Mouse (Mus musculus): ENCODE data around the gene Ebf3. TPM values are rescaled to one million over a fixed set of nuclear protein-coding genes. Genes with fewer than 3 reads are reported as not detected.

Ebf3 gene
- 0.26 TPM in 1 of 2 replicates, not detected in the other for polyA plus RNA-seq (2011; ENCODE audit: insufficient read depth, insufficient read length, low read depth, missing spikeins)

- no peaks in the 10 kb centered on the region for H3K36me3 ChIP-seq (ENCODE audit: control insufficient read depth, insufficient read depth, low read length, poor library complexity, severe bottlenecking)
- H3K27me3 ChIP-seq (ENCODE audit: control insufficient read depth, insufficient read depth, low read length, poor library complexity, severe bottlenecking): peaks cover 68% of the 10 kb centered on the region
- TF ChIP-seq CTCF (IDR thresholded peaks at IDR 0.05; ENCODE audit: low read depth, low read length): no peak
- no peak for TF ChIP-seq POLR2A (IDR thresholded peaks at IDR 0.05; ENCODE audit: insufficient read depth, low read length)
- TF ChIP-seq EP300 (IDR thresholded peaks at IDR 0.05; ENCODE audit: insufficient read depth, low read depth, low read length): no peak
- peak within 1 kb of the TSS; percentile 63 for H3K4me3 ChIP-seq (ENCODE audit: low read depth, low read length)
- peak within 1 kb of the TSS; percentile 26; the same call in 1 of the 2 replicates for H3K9ac ChIP-seq (ENCODE audit: low read depth, poor library complexity, severe bottlenecking)
- H3K9me3 ChIP-seq (replicated peaks; ENCODE audit: control insufficient read depth, insufficient read depth, low read length, poor library complexity, severe bottlenecking): no peaks in the 10 kb centered on the region
- H3K4me1 ChIP-seq (ENCODE audit: control insufficient read depth, insufficient read depth, low read length): no peaks in the 10 kb centered on the region
- no peak within 1 kb of the TSS for H3K27ac ChIP-seq (ENCODE audit: insufficient read depth, low read length)
These were observed at the start of gene Ebf3 for GRCm38 (mm10) chr7:137313904-137314691. Gene Ebf3 (minus strand): TSS chr7:137314445.

DNA sequence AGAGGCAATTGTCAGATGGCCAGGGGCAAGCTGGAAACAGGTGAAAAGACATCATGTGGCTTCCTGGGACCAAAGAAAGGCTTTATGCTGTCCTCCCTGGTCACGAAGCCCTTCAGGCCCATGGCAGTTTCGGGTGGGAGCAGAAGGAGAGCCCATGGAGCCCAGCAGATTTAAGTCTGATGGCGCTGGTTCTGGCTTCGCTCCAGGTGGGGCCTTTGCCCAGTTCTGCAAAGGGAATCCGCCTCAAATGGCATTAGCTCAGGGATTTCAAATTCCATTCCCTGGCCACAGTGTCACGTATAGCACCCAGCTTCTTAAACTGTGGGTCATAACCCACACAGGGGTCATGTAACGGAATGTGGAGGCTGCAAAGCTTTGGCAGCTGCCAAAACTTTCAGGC is 32.6 kb upstream of the Ebf3 start:
- Histone ChIP-seq H3K9ac (ENCODE audit: low read depth, poor library complexity, severe bottlenecking) (no peak overlapping the region), H3K36me3 (ENCODE audit: control insufficient read depth, insufficient read depth, low read length, poor library complexity, severe bottlenecking) (no peaks in the 10 kb centered on the region), H3K4me3 (ENCODE audit: low read depth, low read length) (no peak overlapping the region), H3K4me1 (ENCODE audit: control insufficient read depth, insufficient read depth, low read length) (no peaks in the 10 kb centered on the region), H3K27ac (ENCODE audit: insufficient read depth, low read length) (no peak overlapping the region), H3K27me3 (ENCODE audit: control insufficient read depth, insufficient read depth, low read length, poor library complexity, severe bottlenecking) (no peaks in the 10 kb centered on the region), H3K9me3 (replicated peaks; ENCODE audit: control insufficient read depth, insufficient read depth, low read length, poor library complexity, severe bottlenecking) (no peaks in the 10 kb centered on the region)
- no peak for TF ChIP-seq POLR2A (IDR thresholded peaks at IDR 0.05; ENCODE audit: insufficient read depth, low read length)
- no peak for TF ChIP-seq CTCF (IDR thresholded peaks at IDR 0.05; ENCODE audit: low read depth, low read length)
- TF ChIP-seq EP300 (IDR thresholded peaks at IDR 0.05; ENCODE audit: insufficient read depth, low read depth, low read length): no peak

DNA sequence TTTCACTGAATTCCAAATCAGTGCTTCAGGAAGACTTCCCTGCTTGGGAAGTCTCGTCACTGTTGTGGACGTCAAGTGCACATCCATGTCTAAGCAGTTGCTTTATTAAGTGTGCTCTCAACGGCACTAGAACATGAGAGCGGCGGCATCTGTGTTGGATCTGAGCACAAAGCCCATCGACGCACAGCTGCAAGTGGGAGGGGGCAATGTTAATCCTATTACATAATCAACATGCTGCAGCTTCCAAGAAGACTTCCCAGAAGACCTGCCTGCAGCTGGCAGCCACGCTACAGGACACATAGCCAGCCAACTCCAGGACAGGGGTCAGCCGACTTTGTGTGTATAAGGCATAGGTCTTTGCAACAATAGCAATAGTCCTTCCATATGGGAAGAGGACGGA is 31.8 kb upstream of the Ebf3 start:
- Histone ChIP-seq H3K4me1 (ENCODE audit: control insufficient read depth, insufficient read depth, low read length) (no peaks in the 10 kb centered on the region), H3K27me3 (ENCODE audit: control insufficient read depth, insufficient read depth, low read length, poor library complexity, severe bottlenecking) (no peaks in the 10 kb centered on the region), H3K9ac (ENCODE audit: low read depth, poor library complexity, severe bottlenecking) (no peak overlapping the region), H3K36me3 (ENCODE audit: control insufficient read depth, insufficient read depth, low read length, poor library complexity, severe bottlenecking) (no peaks in the 10 kb centered on the region), H3K27ac (ENCODE audit: insufficient read depth, low read length) (no peak overlapping the region), H3K9me3 (replicated peaks; ENCODE audit: control insufficient read depth, insufficient read depth, low read length, poor library complexity, severe bottlenecking) (no peaks in the 10 kb centered on the region), H3K4me3 (ENCODE audit: low read depth, low read length) (no peak overlapping the region)
- TF ChIP-seq CTCF (IDR thresholded peaks at IDR 0.05; ENCODE audit: low read depth, low read length): no peak
- no peak for TF ChIP-seq POLR2A (IDR thresholded peaks at IDR 0.05; ENCODE audit: insufficient read depth, low read length)
- TF ChIP-seq EP300 (IDR thresholded peaks at IDR 0.05; ENCODE audit: insufficient read depth, low read depth, low read length): no peak

DNA sequence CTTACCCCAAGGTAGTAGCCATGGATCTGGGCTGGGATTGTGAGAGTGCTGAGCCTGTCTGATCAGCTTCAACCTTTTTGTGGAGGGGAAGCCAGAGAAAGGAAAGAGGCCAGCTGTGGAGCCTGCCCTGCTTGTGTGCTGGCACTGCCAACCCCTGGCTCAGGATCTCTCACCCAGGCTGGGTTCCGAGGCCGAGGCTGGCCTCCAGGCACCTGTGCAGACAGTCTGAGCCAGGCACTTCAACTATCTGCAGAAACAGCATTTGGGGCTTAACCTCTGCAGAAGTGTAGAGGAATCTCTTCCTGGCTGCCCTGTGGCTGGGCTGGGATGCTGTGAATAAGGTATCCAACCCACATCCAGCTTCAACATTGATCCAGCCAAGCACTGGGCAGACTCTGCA is 19.7 kb upstream of the Ebf3 start:
- no peak overlapping the region for H3K4me3 ChIP-seq (ENCODE audit: low read depth, low read length)
- no peaks in the 10 kb centered on the region for H3K9me3 ChIP-seq (replicated peaks; ENCODE audit: control insufficient read depth, insufficient read depth, low read length, poor library complexity, severe bottlenecking)
- H3K27me3 ChIP-seq (ENCODE audit: control insufficient read depth, insufficient read depth, low read length, poor library complexity, severe bottlenecking): no peaks in the 10 kb centered on the region
- H3K4me1 ChIP-seq (ENCODE audit: control insufficient read depth, insufficient read depth, low read length): no peaks in the 10 kb centered on the region
- TF ChIP-seq CTCF (IDR thresholded peaks at IDR 0.05; ENCODE audit: low read depth, low read length): no peak
- TF ChIP-seq POLR2A (IDR thresholded peaks at IDR 0.05; ENCODE audit: insufficient read depth, low read length): no peak
- TF ChIP-seq EP300 (IDR thresholded peaks at IDR 0.05; ENCODE audit: insufficient read depth, low read depth, low read length): no peak
- H3K9ac ChIP-seq (ENCODE audit: low read depth, poor library complexity, severe bottlenecking): no peak overlapping the region
- no peak overlapping the region for H3K27ac ChIP-seq (ENCODE audit: insufficient read depth, low read length)
- H3K36me3 ChIP-seq (ENCODE audit: control insufficient read depth, insufficient read depth, low read length, poor library complexity, severe bottlenecking): no peaks in the 10 kb centered on the region

DNA sequence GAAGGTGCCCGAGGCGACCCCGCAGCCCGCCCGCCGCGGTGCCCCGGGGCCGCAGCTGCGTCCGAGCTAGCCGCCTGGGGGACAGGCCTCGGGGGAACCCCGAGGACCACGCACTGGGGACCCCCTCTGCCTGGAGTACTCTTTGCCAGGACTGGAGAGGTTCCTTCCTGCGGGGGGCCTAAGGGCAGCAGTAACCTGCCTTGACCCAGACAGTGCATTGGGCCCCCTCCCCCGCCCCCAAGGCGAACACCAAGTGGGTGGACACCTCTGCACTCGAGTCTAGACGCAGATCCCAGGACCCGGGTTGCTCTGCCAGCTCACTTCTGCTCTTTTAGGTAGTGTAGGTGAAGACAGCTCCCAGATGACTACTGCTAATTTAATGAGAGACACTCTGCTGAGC is 8.7 kb upstream of the Ebf3 start:
- Histone ChIP-seq H3K27me3 (ENCODE audit: control insufficient read depth, insufficient read depth, low read length, poor library complexity, severe bottlenecking) (peaks cover 32% of the 10 kb centered on the region), H3K27ac (ENCODE audit: insufficient read depth, low read length) (no peak overlapping the region), H3K36me3 (ENCODE audit: control insufficient read depth, insufficient read depth, low read length, poor library complexity, severe bottlenecking) (no peaks in the 10 kb centered on the region), H3K9ac (ENCODE audit: low read depth, poor library complexity, severe bottlenecking) (peak overlapping the region; percentile 54), H3K4me1 (ENCODE audit: control insufficient read depth, insufficient read depth, low read length) (no peaks in the 10 kb centered on the region), H3K4me3 (ENCODE audit: low read depth, low read length) (peak overlapping the region; percentile 3; the same call in 1 of the 2 replicates), H3K9me3 (replicated peaks; ENCODE audit: control insufficient read depth, insufficient read depth, low read length, poor library complexity, severe bottlenecking) (no peaks in the 10 kb centered on the region)
- TF ChIP-seq CTCF (IDR thresholded peaks at IDR 0.05; ENCODE audit: low read depth, low read length): no peak
- TF ChIP-seq POLR2A (IDR thresholded peaks at IDR 0.05; ENCODE audit: insufficient read depth, low read length): no peak
- no peak for TF ChIP-seq EP300 (IDR thresholded peaks at IDR 0.05; ENCODE audit: insufficient read depth, low read depth, low read length)

Data from ES-Bruce4 (cell line).